Mouse (Mus musculus) hindbrain, embryonic 13.5 days (tissue): ENCODE measurements around the gene Gp1bb. TPM values are rescaled to one million over a fixed set of nuclear protein-coding genes. Genes with fewer than 3 reads are reported as not detected.
A peak's percentile ranks its signal among the peaks of the same experiment; 100 is the strongest.

Experiments used
- ATAC-seq: fragments of 200-750 bp; cut with Nextera tagmentation; 2 replicates; pipeline ENCODE4 v1.8.0; 2017; ENCODE audit warnings: moderate TSS enrichment; ENCODE audit not compliant: low FRiP score
- H3K27ac ChIP-seq: fragments of 300-500 bp; sonication (generic); 2 replicates; pipeline ENCODE4 v1.5.1; 2015; ENCODE audit warnings: inconsistent platforms, mild to moderate bottlenecking, moderate library complexity
- H3K27me3 ChIP-seq: fragments of 300-500 bp; sonication (generic); 2 replicates; pipeline ENCODE4 v1.6.1; 2015; ENCODE audit warnings: mild to moderate bottlenecking, inconsistent platforms
- H3K36me3 ChIP-seq: fragments of 300-500 bp; sonication (generic); 2 replicates; pipeline ENCODE4 v1.6.1; 2015; ENCODE audit warnings: mild to moderate bottlenecking, inconsistent platforms
- H3K4me1 ChIP-seq: fragments of 300-500 bp; sonication (generic); replicated peaks from 2 replicates; pipeline ENCODE4 v1.6.1; 2015; ENCODE audit warnings: inconsistent platforms
- H3K4me2 ChIP-seq: fragments of 300-500 bp; sonication (generic); 2 replicates; pipeline ENCODE4 v1.6.1; 2015; ENCODE audit warnings: inconsistent platforms, mild to moderate bottlenecking, moderate library complexity
- H3K4me3 ChIP-seq: fragments of 300-500 bp; sonication (generic); 2 replicates; pipeline ENCODE4 v1.5.1; 2015; ENCODE audit warnings: mild to moderate bottlenecking, inconsistent platforms
- H3K9ac ChIP-seq: fragments of 300-500 bp; sonication (generic); 2 replicates; pipeline ENCODE4 v1.6.1; 2015; ENCODE audit warnings: mild to moderate bottlenecking, inconsistent platforms
- H3K9me3 ChIP-seq: fragments of 300-500 bp; sonication (generic); 2 replicates; pipeline ENCODE4 v1.6.1; 2016; ENCODE audit warnings: inconsistent platforms
- WGBS: fragments of 180-500 bp; shearing (Covaris S2); methylation state at CpG from one replicate; pipeline ENCODE4 v1.1.7; 2015; 5-methylcytosine and 5-hydroxymethylcytosine counted together
- polyA plus RNA-seq: library from polyadenylated mRNA; unstranded; fragments of >200 nt; fragmentation: Nextera tagmentation; extraction: Ambion mirVana; gene quantifications from 2 replicates; pipeline ENCODE4 v1.2.1, GENCODE M21; 2015

Gene Gp1bb
- polyA plus RNA-seq, 1 experiment from 2014 or later = 11.2 TPM

GRCm38 (mm10) chr16:18626376-18626878, 4.2 kb upstream of the Gp1bb start, which contains the start of gene Gm49601:
TSS of gene Gm49601 (minus strand) at chr16:18626427.
- peaks cover 43% of the 10 kb centered on the region for H3K36me3 ChIP-seq
- peak within 1 kb of the TSS; percentile 88 for H3K4me2 ChIP-seq
- H3K27me3 ChIP-seq = peaks cover 51% of the 10 kb centered on the region
- ATAC-seq = peak; percentile 14
- WGBS = under 1% methylated on average over 56 of the region's 65 CpGs
- peak within 1 kb of the TSS; percentile 84 for H3K4me3 ChIP-seq
- H3K9me3 ChIP-seq = no peaks in the 10 kb centered on the region
- H3K4me1 ChIP-seq = peaks cover 53% of the 10 kb centered on the region
- H3K9ac ChIP-seq = peak within 1 kb of the TSS; percentile 96
- no peak within 1 kb of the TSS for H3K27ac ChIP-seq

- H3K4me2 ChIP-seq = peak overlapping the region; percentile 88
- no peaks in the 10 kb centered on the region for H3K9me3 ChIP-seq
- H3K27ac ChIP-seq = no peak overlapping the region
- peak; percentile 3; the same call in 1 of the 2 replicates for ATAC-seq
- H3K36me3 ChIP-seq = peaks cover 44% of the 10 kb centered on the region
- peak overlapping the region; percentile 78 for H3K9ac ChIP-seq
- H3K4me1 ChIP-seq = peaks cover 59% of the 10 kb centered on the region
- H3K4me3 ChIP-seq = peak overlapping the region; percentile 84
- WGBS = 13% methylated on average over 26 of the region's 26 CpGs
- H3K27me3 ChIP-seq = peaks cover 56% of the 10 kb centered on the region
Observed at GRCm38 (mm10) chr16:18625791-18626311, 3.6 kb upstream of the Gp1bb start.

GRCm38 (mm10) chr16:18625097-18625496, 2.9 kb upstream of the Gp1bb start:
- WGBS = 42% methylated on average over 14 of the region's 14 CpGs
- peaks cover 64% of the 10 kb centered on the region for H3K27me3 ChIP-seq
- H3K36me3 ChIP-seq = peaks cover 47% of the 10 kb centered on the region
- H3K4me1 ChIP-seq = peaks cover 61% of the 10 kb centered on the region
- ATAC-seq = no peak
- H3K4me3 ChIP-seq = no peak overlapping the region
- H3K27ac ChIP-seq = no peak overlapping the region
- peak overlapping the region; percentile 88; the same call in 1 of the 2 replicates for H3K4me2 ChIP-seq
- no peak overlapping the region for H3K9ac ChIP-seq
- H3K9me3 ChIP-seq = no peaks in the 10 kb centered on the region

GRCm38 (mm10) chr16:18624641-18625040, 2.4 kb upstream of the Gp1bb start:
- H3K4me1 ChIP-seq = peaks cover 59% of the 10 kb centered on the region
- ATAC-seq = no peak
- no peaks in the 10 kb centered on the region for H3K9me3 ChIP-seq
- 26% methylated on average over 15 of the region's 15 CpGs for WGBS
- peaks cover 68% of the 10 kb centered on the region for H3K27me3 ChIP-seq
- no peak overlapping the region for H3K27ac ChIP-seq
- no peak overlapping the region for H3K9ac ChIP-seq
- no peak overlapping the region for H3K4me2 ChIP-seq
- H3K36me3 ChIP-seq = peaks cover 52% of the 10 kb centered on the region
- H3K4me3 ChIP-seq = no peak overlapping the region

GRCm38 (mm10) chr16:18623751-18624540, 1.7 kb upstream of the Gp1bb start:
- H3K9ac ChIP-seq = no peak overlapping the region
- H3K27ac ChIP-seq = no peak overlapping the region
- H3K36me3 ChIP-seq = peaks cover 53% of the 10 kb centered on the region
- peaks cover 57% of the 10 kb centered on the region for H3K4me1 ChIP-seq
- no peak overlapping the region for H3K4me3 ChIP-seq
- H3K27me3 ChIP-seq = peaks cover 75% of the 10 kb centered on the region
- no peak for ATAC-seq
- WGBS = 30% methylated on average over 15 of the region's 15 CpGs
- no peak overlapping the region for H3K4me2 ChIP-seq
- no peaks in the 10 kb centered on the region for H3K9me3 ChIP-seq

GRCm38 (mm10) chr16:18622916-18623750, 930 bp upstream of the Gp1bb start:
- ATAC-seq = no peak
- no peaks in the 10 kb centered on the region for H3K9me3 ChIP-seq
- no peak overlapping the region for H3K4me3 ChIP-seq
- H3K27ac ChIP-seq = no peak overlapping the region
- H3K36me3 ChIP-seq = peaks cover 53% of the 10 kb centered on the region
- WGBS = 31% methylated on average over 29 of the region's 29 CpGs
- no peak overlapping the region for H3K4me2 ChIP-seq
- no peak overlapping the region for H3K9ac ChIP-seq
- peaks cover 49% of the 10 kb centered on the region for H3K4me1 ChIP-seq
- peaks cover 83% of the 10 kb centered on the region for H3K27me3 ChIP-seq

GRCm38 (mm10) chr16:18621362-18622001, 721 bp downstream of the Gp1bb start:
- Histone ChIP-seq H3K36me3 (peaks cover 53% of the 10 kb centered on the region), H3K4me2 (peak overlapping the region; percentile 65), H3K9ac (peak overlapping the region; percentile 60), H3K9me3 (no peaks in the 10 kb centered on the region), H3K27ac (no peak overlapping the region), H3K4me1 (peaks cover 40% of the 10 kb centered on the region), H3K4me3 (peak overlapping the region; percentile 41), H3K27me3 (peaks cover 91% of the 10 kb centered on the region)
- no peak for ATAC-seq
- 5% methylated on average over 38 of the region's 38 CpGs for WGBS

- Histone ChIP-seq H3K4me3 (peak overlapping the region; percentile 41), H3K27ac (no peak overlapping the region), H3K4me2 (peak overlapping the region; percentile 65), H3K9ac (peak overlapping the region; percentile 60), H3K36me3 (peaks cover 53% of the 10 kb centered on the region), H3K27me3 (peaks cover 93% of the 10 kb centered on the region), H3K9me3 (no peaks in the 10 kb centered on the region), H3K4me1 (peaks cover 33% of the 10 kb centered on the region)
- WGBS = 2% methylated on average over 70 of the region's 74 CpGs
- ATAC-seq = peak; percentile 22
Observed at GRCm38 (mm10) chr16:18620601-18621361, 1.4 kb downstream of the Gp1bb start.

GRCm38 (mm10) chr16:18620201-18620600, 2.0 kb downstream of the Gp1bb start:
- ATAC-seq = no peak; the same call in 1 of the 2 replicates
- Histone ChIP-seq H3K4me1 (peaks cover 28% of the 10 kb centered on the region), H3K36me3 (peaks cover 48% of the 10 kb centered on the region), H3K27ac (no peak overlapping the region), H3K4me3 (peak overlapping the region; percentile 41; the same call in 1 of the 2 replicates), H3K9me3 (no peaks in the 10 kb centered on the region), H3K9ac (0 out of 2 replicates have a peak overlapping the region, but pooled peaks have one; percentile 14), H3K27me3 (peaks cover 90% of the 10 kb centered on the region), H3K4me2 (peak overlapping the region; percentile 65)
- WGBS = 25% methylated on average over 6 of the region's 6 CpGs

- no peak overlapping the region for H3K9ac ChIP-seq
- H3K9me3 ChIP-seq = no peaks in the 10 kb centered on the region
- H3K27me3 ChIP-seq = peaks cover 86% of the 10 kb centered on the region
- ATAC-seq = no peak
- WGBS = 21% methylated on average over 4 of the region's 4 CpGs
- peaks cover 37% of the 10 kb centered on the region for H3K36me3 ChIP-seq
- peaks cover 28% of the 10 kb centered on the region for H3K4me1 ChIP-seq
- H3K27ac ChIP-seq = no peak overlapping the region
- no peak overlapping the region for H3K4me3 ChIP-seq
- no peak overlapping the region for H3K4me2 ChIP-seq
Observed at GRCm38 (mm10) chr16:18619110-18619509, 3.1 kb downstream of the Gp1bb start.

GRCm38 (mm10) chr16:18618297-18618696, 3.9 kb downstream of the Gp1bb start:
- ATAC-seq = no peak
- Histone ChIP-seq H3K36me3 (peaks cover 29% of the 10 kb centered on the region), H3K9ac (no peak overlapping the region), H3K27me3 (peaks cover 78% of the 10 kb centered on the region), H3K4me3 (no peak overlapping the region), H3K9me3 (no peaks in the 10 kb centered on the region), H3K4me1 (peaks cover 28% of the 10 kb centered on the region), H3K27ac (no peak overlapping the region), H3K4me2 (no peak overlapping the region)
- WGBS = 46% methylated on average over 2 of the region's 2 CpGs
